Mouse (Mus musculus): Measurements from ENCODE around the gene Ephb6.
"Not testable (repeated sequence)": the region's sequence is repeated elsewhere in the genome, so short reads cannot be mapped to it uniquely, and the experiment has no call there.

Gene Ephb6

DNA sequence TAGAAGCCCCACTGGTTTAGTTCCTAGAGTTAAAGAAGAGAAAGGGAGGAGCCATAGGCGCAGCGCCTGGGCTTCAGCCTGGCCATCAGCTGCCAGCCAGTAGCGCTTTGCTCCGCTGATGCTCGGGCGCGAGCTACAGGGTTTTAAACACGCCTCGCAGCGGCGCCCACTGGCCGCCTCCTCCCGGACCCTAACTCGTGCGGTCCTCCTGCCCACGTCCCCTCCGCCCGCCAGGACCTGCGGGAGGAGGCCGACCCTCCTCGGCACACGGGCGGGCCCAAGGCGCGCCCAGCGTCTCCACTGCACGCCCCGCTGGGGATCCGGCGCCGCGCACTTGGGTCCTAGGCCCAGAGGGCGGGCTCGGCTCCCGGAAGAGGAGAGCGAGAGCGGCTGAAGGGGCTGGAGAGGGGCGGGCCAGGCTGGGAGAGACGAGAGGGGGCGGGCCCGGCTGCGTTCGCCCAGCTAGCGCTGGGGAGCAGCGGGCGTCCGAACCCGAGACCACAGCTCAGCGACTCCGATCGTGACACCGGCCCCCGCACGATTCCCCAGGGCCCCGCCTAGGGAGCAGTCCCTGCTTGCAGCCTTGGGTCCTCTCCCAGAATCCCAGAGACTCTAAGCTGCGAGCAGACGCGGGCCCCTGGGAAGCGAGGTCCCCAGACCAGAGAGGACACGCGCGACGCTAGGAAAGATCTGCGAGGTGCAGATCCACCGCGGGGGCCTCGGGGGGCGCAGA is at the start of gene Ephb6:
Ephb6 (plus strand) TSS at position 422 of the 733 bp plus-strand sequence.
- no peak for DNase-seq (ENCODE audit: low spot score)

- DNase-seq (ENCODE audit: low spot score) = no peak
Observed at GRCm38 (mm10) chr6:41556389-41556788, 48.9 kb upstream of the Ephb6 start.

- DNase-seq (ENCODE audit: low spot score) = no peak
Observed at GRCm38 (mm10) chr6:41557468-41557867, 47.8 kb upstream of the Ephb6 start.

DNA sequence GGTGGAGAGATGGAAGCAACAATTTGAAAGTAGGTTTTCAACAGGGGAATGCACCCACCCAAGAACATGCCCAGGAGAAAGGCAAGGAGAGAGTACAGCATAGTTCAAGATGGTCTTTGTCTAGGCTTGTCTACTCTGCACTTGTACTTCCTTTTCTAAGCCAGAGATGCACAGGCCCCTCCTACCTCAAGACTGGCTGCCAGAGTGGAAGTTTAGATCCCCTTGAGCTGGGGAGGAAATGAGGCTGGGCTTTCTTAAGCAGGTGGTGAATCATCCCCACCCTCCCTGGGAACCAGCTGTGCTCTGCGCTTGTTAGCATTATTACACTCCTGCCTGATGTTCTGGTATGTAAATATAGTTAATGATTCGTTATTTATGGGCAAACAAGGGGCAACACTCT is 47.0 kb upstream of the Ephb6 start:
- DNase-seq (ENCODE audit: low spot score) = no peak

DNA sequence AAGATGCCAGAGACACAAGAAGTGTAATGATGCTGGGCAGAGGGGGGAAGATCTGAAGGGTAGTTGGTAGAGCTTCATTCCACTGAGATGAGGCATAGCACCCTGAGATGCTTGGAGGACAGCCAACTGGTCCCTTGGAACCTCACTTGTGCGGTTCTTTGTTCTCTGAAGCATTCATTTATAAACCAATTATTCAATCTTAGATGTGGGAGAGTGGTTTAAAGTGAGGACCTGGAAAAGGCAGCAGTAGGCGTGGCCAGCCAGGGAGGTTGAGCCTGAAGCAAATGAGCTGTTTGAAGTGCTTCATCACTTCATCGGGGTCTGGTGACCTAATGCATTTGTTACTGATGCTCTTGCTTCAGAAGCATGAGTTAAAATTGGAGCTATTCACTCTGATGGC is 46.0 kb upstream of the Ephb6 start:
- no peak for DNase-seq (ENCODE audit: low spot score)

- no peak for DNase-seq (ENCODE audit: low spot score)
Observed at GRCm38 (mm10) chr6:41560273-41560672, 45.0 kb upstream of the Ephb6 start.

DNA sequence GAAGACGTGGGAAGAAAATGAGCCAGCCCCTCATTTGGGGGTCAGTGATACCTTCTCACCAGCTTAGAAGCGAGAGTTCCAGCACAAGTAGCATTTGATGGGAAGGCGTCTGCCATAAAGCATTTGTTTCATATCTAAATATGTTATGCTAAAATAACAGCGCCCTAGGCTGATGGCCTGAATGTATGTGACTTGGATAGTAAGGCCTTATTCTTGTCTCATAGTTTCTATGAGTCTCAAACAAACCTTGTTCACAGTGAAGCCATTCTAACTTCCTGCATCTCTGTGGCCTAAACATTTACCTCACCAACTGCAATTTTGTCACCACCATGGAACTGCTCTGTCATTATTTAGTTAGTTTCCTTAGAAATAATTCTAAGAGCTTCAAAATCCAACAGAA is 42.7 kb upstream of the Ephb6 start:
- DNase-seq (ENCODE audit: low spot score) = no peak

GRCm38 (mm10) chr6:41563104-41563951 is 42.0 kb upstream of the Ephb6 start:
- not testable (repeated sequence) for DNase-seq (ENCODE audit: low spot score)

DNA sequence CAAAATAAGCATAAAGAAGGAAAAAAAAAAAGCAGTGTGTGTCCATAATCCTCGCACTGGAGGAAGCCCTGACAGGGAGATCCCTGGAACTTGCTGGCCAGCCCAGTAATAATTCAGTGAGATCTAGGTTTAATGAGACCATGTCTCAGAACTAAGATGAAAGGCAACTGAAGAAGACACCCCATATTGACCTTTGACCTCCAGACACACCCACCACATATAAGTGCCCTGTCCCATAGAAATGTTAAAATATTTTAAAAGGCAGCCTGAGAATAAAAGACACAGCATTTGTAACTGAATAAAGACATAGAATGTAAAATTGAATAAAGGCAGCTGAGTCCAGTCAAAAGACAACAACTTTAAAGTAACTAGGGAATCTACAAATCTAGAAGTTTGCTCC is 40.0 kb upstream of the Ephb6 start:
- DNase-seq (ENCODE audit: low spot score) = no peak

DNA sequence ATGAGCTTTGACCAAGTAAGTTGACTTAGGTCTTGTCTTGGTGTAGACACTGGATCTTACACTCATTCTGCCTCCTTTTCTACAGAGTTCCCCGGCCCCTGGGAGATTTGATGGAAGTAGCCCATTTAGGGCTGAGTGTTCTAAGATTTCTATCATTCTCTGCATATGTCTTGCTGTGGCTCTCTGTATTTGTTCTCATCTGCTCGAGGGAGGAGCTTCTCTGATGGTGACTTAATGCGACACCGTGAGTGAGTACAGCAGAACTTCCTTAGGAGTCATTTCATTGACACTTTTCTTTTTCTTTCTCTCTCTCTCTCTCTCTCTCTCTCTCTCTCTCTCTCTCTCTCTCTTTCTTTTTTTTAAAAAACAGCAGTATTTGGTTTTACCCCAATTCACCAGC is 38.3 kb upstream of the Ephb6 start:
- DNase-seq (ENCODE audit: low spot score) = no peak

GRCm38 (mm10) chr6:41569078-41569477 is 36.2 kb upstream of the Ephb6 start:
- DNase-seq (ENCODE audit: low spot score) = no peak

GRCm38 (mm10) chr6:41576526-41577097 is 28.7 kb upstream of the Ephb6 start:
- no peak for DNase-seq (ENCODE audit: low spot score)

DNA sequence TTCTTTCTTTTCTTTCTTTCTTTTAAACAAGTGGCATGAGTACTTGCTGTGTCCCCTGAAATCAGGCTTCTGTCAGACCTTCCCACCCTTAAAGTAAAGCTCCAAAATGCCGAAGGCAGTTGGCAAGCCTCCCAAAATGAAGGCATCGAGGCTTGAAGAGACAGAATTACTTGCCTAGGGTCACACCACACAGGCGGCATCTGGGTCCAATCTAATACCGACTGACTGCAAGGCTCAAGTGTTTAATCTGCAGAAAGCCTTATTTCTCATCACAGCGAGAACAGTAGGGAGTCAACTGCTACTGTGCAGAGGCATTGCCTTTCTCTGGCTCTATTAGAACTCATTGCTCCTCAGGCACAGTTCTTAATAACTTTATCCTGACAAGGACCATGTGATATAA is 28.0 kb upstream of the Ephb6 start:
- no peak for DNase-seq (ENCODE audit: low spot score)

- DNase-seq (ENCODE audit: low spot score) = no peak
Observed at GRCm38 (mm10) chr6:41581295-41581694, 24.0 kb upstream of the Ephb6 start.

DNA sequence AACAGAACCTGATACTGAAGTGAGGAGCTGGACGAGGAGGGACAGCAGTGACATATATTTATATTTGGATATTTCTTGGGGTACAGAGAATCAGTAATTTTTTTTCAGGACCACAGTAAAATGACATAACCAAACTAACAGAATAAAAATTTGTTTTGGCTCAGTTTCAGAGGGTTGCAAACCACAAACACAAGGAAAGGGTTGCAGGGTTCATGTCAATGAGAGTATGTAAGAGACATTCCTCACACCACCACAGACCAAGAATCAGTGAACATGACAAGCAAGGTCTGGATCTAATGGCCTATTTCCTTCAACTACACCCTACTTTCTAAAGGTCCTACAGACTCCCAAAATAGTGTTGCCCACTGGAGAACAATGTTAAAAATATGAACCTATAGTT is 23.1 kb upstream of the Ephb6 start:
- no peak for DNase-seq (ENCODE audit: low spot score)

GRCm38 (mm10) chr6:41604401-41605050 is 756 bp upstream of the Ephb6 start:
- no peak for DNase-seq (ENCODE audit: low spot score)

DNA sequence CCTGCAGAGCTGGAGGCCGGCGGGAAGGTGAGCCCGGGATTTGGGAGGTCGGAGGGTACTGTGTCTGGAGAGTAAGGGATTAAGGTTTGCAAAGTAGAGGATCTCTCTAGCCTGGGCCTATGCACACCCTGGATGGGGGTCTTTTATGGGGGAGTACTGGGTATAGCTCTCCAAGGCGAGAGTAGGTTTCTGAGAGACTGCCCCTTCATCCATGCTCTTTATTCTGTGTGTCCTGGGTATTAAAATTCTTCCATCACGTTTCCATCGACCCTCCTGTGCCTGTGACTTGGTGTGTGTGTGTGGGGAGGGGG is 467 bp downstream of the Ephb6 start:
- no peak for DNase-seq (ENCODE audit: low spot score)

DNA sequence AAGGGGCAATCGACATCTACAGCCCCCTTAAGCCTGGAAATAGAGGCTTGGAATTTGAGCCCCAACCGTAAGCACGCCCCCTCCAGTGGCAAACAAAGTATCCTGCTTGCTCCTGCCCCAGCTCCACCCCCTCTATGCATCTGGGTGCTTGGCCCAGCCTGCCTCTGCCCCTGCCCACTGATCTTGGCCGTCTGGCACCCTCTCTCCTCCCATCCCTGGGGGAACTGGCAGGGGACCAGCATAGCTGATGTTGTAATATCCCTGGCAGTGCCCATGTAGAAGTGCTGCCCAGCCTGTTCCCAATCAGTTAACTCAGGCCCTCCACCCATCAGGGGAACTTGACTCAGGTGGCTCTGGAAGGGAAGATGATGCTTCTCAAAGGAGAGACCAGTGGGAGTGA is 932 bp downstream of the Ephb6 start:
- DNase-seq (ENCODE audit: low spot score) = no peak

GRCm38 (mm10) chr6:41607637-41608036 is 2.4 kb downstream of the Ephb6 start:
- no peak for DNase-seq (ENCODE audit: low spot score)

GRCm38 (mm10) chr6:41620173-41620798 is 15.0 kb downstream of the Ephb6 start:
- DNase-seq (ENCODE audit: low spot score) = no peak

DNA sequence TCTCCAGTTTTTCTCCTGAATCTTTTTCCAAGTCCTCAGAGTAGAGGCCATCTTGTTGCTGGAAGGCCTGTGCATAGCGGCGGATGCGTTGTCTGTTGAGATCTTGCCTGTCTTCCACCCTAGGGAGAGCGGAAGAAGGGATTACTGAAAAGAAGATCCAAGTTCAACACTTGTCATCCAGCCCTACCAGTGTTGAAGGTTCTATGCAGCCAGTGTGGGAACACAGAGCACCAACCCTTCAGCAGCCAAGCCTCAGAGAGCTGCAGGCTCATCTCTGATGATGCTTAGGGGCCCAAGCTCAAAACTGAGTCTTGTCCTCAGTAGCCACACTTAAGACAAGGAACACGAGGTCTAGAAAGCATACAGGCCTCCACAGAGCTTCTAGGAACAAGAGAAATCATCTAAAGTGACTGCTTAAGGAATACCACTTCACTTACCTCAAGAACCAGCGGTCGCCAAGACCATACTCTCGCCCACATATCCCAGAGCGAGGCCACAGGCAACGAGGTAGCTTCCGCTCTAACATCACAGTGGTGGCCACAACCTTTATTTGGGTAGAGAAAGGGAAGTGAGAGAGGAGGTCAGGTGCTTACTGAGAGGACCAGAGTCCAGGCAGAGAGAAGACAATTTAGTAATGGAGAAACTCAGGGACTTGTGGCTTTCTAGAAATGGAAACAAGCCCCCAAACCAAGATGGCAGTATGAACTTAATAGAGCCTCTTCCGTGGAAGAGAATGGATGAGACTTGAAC is 16.1 kb downstream of the Ephb6 start:
- DNase-seq (ENCODE audit: low spot score) = no peak

DNA sequence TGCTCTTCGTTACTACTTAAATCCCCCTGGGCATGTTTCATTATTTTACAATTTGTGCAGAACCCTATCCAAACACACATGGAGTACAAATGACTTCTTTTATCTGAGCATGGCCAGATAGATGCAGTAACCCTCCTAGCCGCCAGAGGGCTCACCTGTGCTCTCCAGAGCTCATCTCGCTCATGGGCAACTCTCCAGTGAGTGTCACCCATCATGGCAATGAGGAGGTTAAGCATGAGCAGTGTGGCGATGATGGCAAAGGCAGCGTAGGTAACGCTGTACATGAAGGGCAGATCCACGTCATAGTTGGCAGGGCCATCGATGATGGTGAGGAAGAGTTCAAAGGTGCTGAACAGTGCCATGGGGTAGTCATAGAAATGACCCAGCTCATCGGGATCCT is 17.4 kb downstream of the Ephb6 start:
- no peak for DNase-seq (ENCODE audit: low spot score)
